Mouse (Mus musculus): ENCODE data around the gene Rptor. TPM values are rescaled to one million over a fixed set of nuclear protein-coding genes. Genes with fewer than 3 reads are reported as not detected.

The Rptor gene
- polyA plus RNA-seq, 1 experiment from 2014 or later = 12.6 TPM

DNA sequence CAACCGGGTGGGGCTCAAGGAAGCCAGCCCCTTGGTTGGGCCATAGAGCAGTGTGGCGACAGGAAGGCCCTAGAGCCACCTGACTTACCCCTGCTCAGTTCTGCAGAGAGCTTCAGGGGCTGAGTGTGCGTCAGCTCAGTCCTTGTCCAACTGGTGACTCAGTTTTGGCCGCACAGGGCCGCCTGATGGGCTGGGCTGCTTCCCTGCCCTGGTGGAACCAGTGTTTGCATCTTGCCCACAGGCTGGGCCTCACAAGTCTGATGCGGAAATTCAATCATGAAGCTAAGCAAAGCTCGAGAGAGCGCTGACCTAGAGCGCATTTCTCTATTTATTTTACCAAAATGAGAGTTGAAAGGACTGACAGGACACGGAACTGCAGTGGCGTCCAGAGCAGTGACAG, 296.3 kb downstream of the Rptor start:
- H3K36me3 ChIP-seq (ENCODE audit: control insufficient read depth, insufficient read depth, low read length) = peaks cover 8% of the 10 kb centered on the region
- H3K4me2 ChIP-seq (ENCODE audit: low read depth) = no peak overlapping the region
- no peak for ATAC-seq (ENCODE audit: insufficient read depth, low FRiP score, low TSS enrichment)
- DNase-seq (ENCODE audit: low spot score) = no peak
- H3K9ac ChIP-seq (ENCODE audit: low read length) = no peak overlapping the region
- no peaks in the 10 kb centered on the region for H3K4me1 ChIP-seq (ENCODE audit: control insufficient read depth, insufficient read depth, low read length)
- H3K27ac ChIP-seq (ENCODE audit: low read depth, low read length) = no peak overlapping the region
- WGBS = 88% methylated on average over 11 of the region's 11 CpGs
- H3K27me3 ChIP-seq (ENCODE audit: control insufficient read depth, insufficient read depth, low read length) = no peaks in the 10 kb centered on the region
- no peaks in the 10 kb centered on the region for H3K9me3 ChIP-seq (ENCODE audit: control insufficient read depth, low read length)
- no peak overlapping the region for H3K4me3 ChIP-seq (ENCODE audit: low read depth, low read length)

DNA sequence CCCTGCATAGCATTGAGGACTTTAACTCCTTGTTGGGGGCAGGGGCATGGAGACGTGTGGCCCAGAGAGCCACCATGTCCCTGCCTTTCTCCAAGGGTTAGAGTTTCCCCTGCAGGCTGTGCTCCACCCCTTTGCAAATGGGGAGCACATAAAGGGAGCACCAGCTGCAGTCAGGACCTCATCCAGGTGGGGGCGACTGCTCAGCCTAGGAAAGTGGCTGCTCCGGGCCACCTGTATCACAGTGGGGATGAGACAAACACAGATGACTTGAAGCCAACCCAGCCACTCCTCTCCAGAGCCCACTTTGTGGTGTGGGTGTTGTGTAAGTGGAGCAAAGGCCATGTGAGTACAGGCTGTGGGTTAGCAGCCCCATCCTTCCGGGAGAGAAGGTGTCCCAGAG, 298.5 kb downstream of the Rptor start:
- no peak overlapping the region for H3K4me2 ChIP-seq (ENCODE audit: low read depth)

DNA sequence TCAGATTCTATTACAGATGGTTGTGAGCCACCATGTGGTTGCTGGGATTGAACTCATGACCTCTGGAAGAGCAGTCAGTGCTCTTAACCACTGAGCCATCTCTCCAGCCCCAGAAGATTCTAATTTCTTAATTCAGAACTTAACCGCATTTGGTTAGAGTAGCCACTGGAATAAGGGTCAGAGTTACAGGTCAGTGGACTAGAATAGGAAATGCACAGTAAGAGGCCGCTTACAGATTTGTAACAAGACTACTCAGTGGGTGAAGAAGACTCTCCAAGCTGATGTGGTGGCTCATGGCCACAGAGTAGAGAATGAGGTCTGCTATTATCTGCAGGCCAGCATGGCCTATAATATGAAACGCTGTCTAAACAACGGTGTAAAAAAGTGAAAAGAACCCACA, 300.2 kb downstream of the Rptor start:
- no peak overlapping the region for H3K9ac ChIP-seq (ENCODE audit: low read length)
- DNase-seq (ENCODE audit: low spot score) = no peak
- H3K4me3 ChIP-seq (ENCODE audit: low read depth, low read length) = no peak overlapping the region
- no peaks in the 10 kb centered on the region for H3K9me3 ChIP-seq (ENCODE audit: control insufficient read depth, low read length)
- H3K4me2 ChIP-seq (ENCODE audit: low read depth) = no peak overlapping the region
- H3K27ac ChIP-seq (ENCODE audit: low read depth, low read length) = no peak overlapping the region
- H3K4me1 ChIP-seq (ENCODE audit: control insufficient read depth, insufficient read depth, low read length) = no peaks in the 10 kb centered on the region
- H3K36me3 ChIP-seq (ENCODE audit: control insufficient read depth, insufficient read depth, low read length) = peaks cover 2% of the 10 kb centered on the region; the same call in 1 of the 2 replicates
- no peaks in the 10 kb centered on the region for H3K27me3 ChIP-seq (ENCODE audit: control insufficient read depth, insufficient read depth, low read length)
- no peak for ATAC-seq (ENCODE audit: insufficient read depth, low FRiP score, low TSS enrichment)
- 78% methylated on average over 4 of the region's 4 CpGs for WGBS

More for the DNA sequence above, 298.5 kb downstream of the Rptor start:
- DNase-seq (ENCODE audit: low spot score) (no peak), ATAC-seq (ENCODE audit: insufficient read depth, low FRiP score, low TSS enrichment) (no peak)
- no peak overlapping the region for H3K4me3 ChIP-seq (ENCODE audit: low read depth, low read length)
- no peak overlapping the region for H3K27ac ChIP-seq (ENCODE audit: low read depth, low read length)
- no peaks in the 10 kb centered on the region for H3K4me1 ChIP-seq (ENCODE audit: control insufficient read depth, insufficient read depth, low read length)
- 73% methylated on average over 4 of the region's 4 CpGs for WGBS
- no peak overlapping the region for H3K9ac ChIP-seq (ENCODE audit: low read length)
- H3K36me3 ChIP-seq (ENCODE audit: control insufficient read depth, insufficient read depth, low read length) = peaks cover 4% of the 10 kb centered on the region
- no peaks in the 10 kb centered on the region for H3K27me3 ChIP-seq (ENCODE audit: control insufficient read depth, insufficient read depth, low read length)
- no peaks in the 10 kb centered on the region for H3K9me3 ChIP-seq (ENCODE audit: control insufficient read depth, low read length)

DNA sequence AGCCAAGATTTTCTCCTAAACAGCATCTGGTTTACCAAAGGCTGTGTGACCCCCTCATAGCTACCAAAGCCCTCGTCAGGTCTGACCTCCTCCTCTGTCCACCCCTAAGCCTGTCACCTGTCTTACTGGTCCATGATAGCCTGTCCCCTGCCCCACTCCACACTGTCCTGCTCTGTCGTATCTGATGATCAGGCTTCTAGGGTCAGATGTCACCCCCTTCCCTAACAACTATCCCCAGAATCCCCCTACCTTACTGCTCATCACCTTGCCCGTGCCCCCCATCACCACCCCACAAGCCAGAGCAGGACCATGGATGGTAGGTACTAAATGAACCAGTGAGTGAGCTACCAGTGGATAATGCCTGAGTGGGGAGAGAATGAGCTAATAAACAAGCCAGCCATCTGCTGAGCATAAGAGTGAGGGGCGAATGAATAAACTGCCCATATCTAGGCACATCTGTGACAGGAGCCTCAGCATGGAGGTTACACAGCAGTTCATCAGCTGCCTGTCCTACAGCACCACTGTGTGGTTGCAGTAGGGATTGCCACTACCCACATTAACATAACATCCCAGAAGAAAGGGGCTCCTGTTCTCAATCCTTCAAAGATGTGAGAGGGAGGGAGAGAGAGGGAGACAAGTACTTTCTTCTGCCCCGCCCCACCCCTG, 302.0 kb downstream of the Rptor start:
- ATAC-seq (ENCODE audit: insufficient read depth, low FRiP score, low TSS enrichment) = peak; percentile 60; the same call in 1 of the 2 replicates
- Histone ChIP-seq H3K9ac (ENCODE audit: low read length) (no peak overlapping the region), H3K4me3 (ENCODE audit: low read depth, low read length) (no peak overlapping the region), H3K9me3 (ENCODE audit: control insufficient read depth, low read length) (no peaks in the 10 kb centered on the region), H3K27me3 (ENCODE audit: control insufficient read depth, insufficient read depth, low read length) (no peaks in the 10 kb centered on the region), H3K36me3 (ENCODE audit: control insufficient read depth, insufficient read depth, low read length) (no peaks in the 10 kb centered on the region), H3K4me2 (ENCODE audit: low read depth) (no peak overlapping the region), H3K4me1 (ENCODE audit: control insufficient read depth, insufficient read depth, low read length) (no peaks in the 10 kb centered on the region), H3K27ac (ENCODE audit: low read depth, low read length) (no peak overlapping the region)
- WGBS = 46% methylated on average over 5 of the region's 5 CpGs
- DNase-seq (ENCODE audit: low spot score) = peak; percentile 79

DNA sequence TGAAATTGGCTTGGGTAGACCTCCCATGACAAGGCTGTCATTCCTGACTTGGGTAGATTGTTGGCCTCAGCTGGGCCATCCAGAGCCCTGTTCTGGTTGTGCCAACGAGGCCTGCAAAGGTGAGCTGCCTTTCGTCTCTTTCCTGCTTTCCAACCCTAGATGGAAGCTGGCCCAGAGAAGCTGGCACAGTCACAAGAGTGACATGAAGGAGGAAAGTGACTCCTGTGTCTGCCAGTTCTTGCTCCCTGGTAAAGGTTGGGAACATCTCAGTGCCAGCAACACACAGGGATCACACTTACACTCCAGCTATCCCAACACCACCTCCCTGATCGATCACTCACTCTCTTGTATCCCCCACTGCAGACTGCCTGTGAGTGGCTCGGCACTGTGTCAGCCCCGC, 303.1 kb downstream of the Rptor start:
- Histone ChIP-seq H3K4me3 (ENCODE audit: low read depth, low read length) (no peak overlapping the region), H3K27ac (ENCODE audit: low read depth, low read length) (no peak overlapping the region), H3K9me3 (ENCODE audit: control insufficient read depth, low read length) (no peaks in the 10 kb centered on the region), H3K36me3 (ENCODE audit: control insufficient read depth, insufficient read depth, low read length) (no peaks in the 10 kb centered on the region), H3K4me2 (ENCODE audit: low read depth) (no peak overlapping the region), H3K9ac (ENCODE audit: low read length) (no peak overlapping the region), H3K4me1 (ENCODE audit: control insufficient read depth, insufficient read depth, low read length) (no peaks in the 10 kb centered on the region), H3K27me3 (ENCODE audit: control insufficient read depth, insufficient read depth, low read length) (no peaks in the 10 kb centered on the region)
- WGBS = 94% methylated on average over 5 of the region's 5 CpGs
- DNase-seq (ENCODE audit: low spot score) = no peak
- ATAC-seq (ENCODE audit: insufficient read depth, low FRiP score, low TSS enrichment) = no peak

DNA sequence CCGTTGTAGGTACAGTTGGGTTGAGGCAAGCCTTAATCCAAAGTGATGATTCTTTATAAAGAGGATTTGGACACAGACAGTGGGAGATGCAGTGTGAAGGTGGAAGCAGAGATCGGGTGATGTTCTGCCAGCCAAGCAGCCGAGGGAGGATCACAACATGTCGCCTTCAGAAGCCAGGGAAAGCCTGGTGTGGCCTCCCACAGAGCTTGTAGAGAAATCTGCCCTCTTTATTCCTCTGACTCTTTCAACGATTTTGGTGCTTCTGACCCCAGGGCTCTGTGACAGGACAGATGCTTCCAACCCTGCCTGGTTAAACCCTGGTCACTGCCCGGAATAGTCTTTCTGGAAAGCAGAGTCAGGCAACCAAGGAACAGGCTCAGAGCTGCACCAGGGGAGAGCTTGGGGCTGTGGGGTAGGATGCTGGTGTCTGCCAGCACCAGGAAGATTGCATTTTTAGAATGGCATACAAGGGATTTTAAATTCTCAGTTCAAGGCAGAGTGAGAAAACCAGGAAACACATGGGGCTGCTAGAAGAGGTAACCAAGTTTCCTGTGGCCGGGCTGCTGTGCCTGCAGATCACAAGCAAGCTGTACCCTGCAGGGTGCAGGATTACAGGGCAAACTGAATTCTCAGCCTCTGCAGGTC, 304.4 kb downstream of the Rptor start:
- Histone ChIP-seq H3K4me2 (ENCODE audit: low read depth) (no peak overlapping the region), H3K9me3 (ENCODE audit: control insufficient read depth, low read length) (no peaks in the 10 kb centered on the region), H3K27me3 (ENCODE audit: control insufficient read depth, insufficient read depth, low read length) (no peaks in the 10 kb centered on the region), H3K36me3 (ENCODE audit: control insufficient read depth, insufficient read depth, low read length) (no peaks in the 10 kb centered on the region), H3K4me3 (ENCODE audit: low read depth, low read length) (no peak overlapping the region), H3K27ac (ENCODE audit: low read depth, low read length) (no peak overlapping the region), H3K9ac (ENCODE audit: low read length) (no peak overlapping the region), H3K4me1 (ENCODE audit: control insufficient read depth, insufficient read depth, low read length) (no peaks in the 10 kb centered on the region)
- 53% methylated on average over 7 of the region's 7 CpGs for WGBS
- ATAC-seq (ENCODE audit: insufficient read depth, low FRiP score, low TSS enrichment) = no peak
- DNase-seq (ENCODE audit: low spot score) = no peak

DNA sequence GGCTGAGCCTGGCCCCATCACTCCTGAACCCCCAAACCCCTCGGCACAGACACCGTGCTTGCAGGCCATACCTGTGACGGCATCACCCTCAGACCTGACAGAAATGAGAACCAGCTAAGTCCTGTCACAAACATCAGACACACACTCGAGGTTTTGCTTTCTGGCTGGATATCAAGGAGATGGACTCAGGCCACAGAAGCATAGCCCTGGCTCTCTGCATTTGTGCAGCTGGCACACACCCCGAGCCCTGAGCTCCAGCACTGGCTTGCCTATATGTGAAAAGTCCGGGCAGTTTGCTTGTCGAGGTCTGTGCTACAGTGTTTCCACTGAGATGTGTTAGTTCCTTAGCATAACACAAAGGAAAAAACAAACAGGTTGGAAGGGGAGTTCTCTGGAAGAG, 305.0 kb downstream of the Rptor start:
- 56% methylated on average over 7 of the region's 7 CpGs for whole genome bisulfite sequencing
- no peak overlapping the region for H3K4me2 ChIP-seq (ENCODE audit: low read depth)
- DNase-seq (ENCODE audit: low spot score) (no peak), ATAC-seq (ENCODE audit: insufficient read depth, low FRiP score, low TSS enrichment) (no peak)
- H3K36me3 ChIP-seq (ENCODE audit: control insufficient read depth, insufficient read depth, low read length) = no peaks in the 10 kb centered on the region
- no peaks in the 10 kb centered on the region for H3K9me3 ChIP-seq (ENCODE audit: control insufficient read depth, low read length)
- no peak overlapping the region for H3K9ac ChIP-seq (ENCODE audit: low read length)
- no peak overlapping the region for H3K27ac ChIP-seq (ENCODE audit: low read depth, low read length)
- H3K4me1 ChIP-seq (ENCODE audit: control insufficient read depth, insufficient read depth, low read length) = no peaks in the 10 kb centered on the region; the same call in 1 of the 2 replicates
- H3K4me3 ChIP-seq (ENCODE audit: low read depth, low read length) = no peak overlapping the region
- no peaks in the 10 kb centered on the region for H3K27me3 ChIP-seq (ENCODE audit: control insufficient read depth, insufficient read depth, low read length)

DNA sequence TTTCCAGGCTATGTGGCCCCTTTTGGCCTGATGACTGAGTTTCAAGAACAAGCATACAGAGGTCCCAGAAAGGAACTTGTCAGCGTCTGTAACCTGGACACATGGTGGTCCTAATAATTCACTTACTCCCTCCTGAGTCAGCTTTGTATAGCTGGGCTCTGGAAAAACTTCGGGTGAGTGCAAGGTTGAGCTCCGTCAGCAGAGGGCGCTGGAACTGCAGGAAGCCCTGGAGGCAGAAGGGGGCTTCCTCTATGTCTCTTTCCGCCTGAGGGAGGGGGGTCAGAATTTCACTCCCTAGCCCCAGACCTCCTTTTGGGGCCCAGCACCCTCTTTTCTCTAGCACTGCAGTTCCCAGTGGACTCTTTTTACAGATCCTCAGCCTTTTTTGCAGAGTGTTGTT, 306.7 kb downstream of the Rptor start:
- H3K4me2 ChIP-seq (ENCODE audit: low read depth) = no peak overlapping the region
- peak; percentile 83 for DNase-seq (ENCODE audit: low spot score)
- no peak overlapping the region for H3K4me3 ChIP-seq (ENCODE audit: low read depth, low read length)
- 0% methylated on average over 5 of the region's 5 CpGs for WGBS
- H3K9me3 ChIP-seq (ENCODE audit: control insufficient read depth, low read length) = no peaks in the 10 kb centered on the region
- H3K36me3 ChIP-seq (ENCODE audit: control insufficient read depth, insufficient read depth, low read length) = no peaks in the 10 kb centered on the region
- peaks cover 10% of the 10 kb centered on the region for H3K4me1 ChIP-seq (ENCODE audit: control insufficient read depth, insufficient read depth, low read length)
- H3K9ac ChIP-seq (ENCODE audit: low read length) = no peak overlapping the region
- no peak overlapping the region for H3K27ac ChIP-seq (ENCODE audit: low read depth, low read length)
- no peak for ATAC-seq (ENCODE audit: insufficient read depth, low FRiP score, low TSS enrichment)
- no peaks in the 10 kb centered on the region for H3K27me3 ChIP-seq (ENCODE audit: control insufficient read depth, insufficient read depth, low read length)

DNA sequence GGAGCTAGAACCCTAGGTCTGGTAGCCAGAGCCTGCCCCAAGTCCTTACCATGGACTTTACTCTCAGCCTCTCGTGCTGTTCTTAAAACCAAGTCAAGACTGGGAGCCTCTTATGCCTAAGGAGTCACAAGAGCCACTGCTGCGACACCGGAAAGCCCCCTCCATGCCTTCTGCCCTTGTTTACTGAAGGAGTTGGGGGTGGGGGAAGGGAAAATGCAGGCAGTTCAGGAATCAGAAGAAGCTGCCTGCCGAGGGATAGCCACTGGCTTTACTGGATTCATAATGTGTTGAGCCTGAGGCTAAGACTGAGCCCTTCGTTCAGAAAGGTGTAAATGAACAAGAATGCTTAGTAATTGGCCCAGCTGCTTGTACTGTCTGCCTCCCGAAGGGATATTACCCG, 310.1 kb downstream of the Rptor start:
- H3K27me3 ChIP-seq (ENCODE audit: control insufficient read depth, insufficient read depth, low read length) = no peaks in the 10 kb centered on the region
- H3K9ac ChIP-seq (ENCODE audit: low read length) = peak overlapping the region; percentile 93
- DNase-seq (ENCODE audit: low spot score) = peak; percentile 41
- 9% methylated on average over 7 of the region's 7 CpGs for WGBS
- H3K4me1 ChIP-seq (ENCODE audit: control insufficient read depth, insufficient read depth, low read length) = peaks cover 16% of the 10 kb centered on the region
- ATAC-seq (ENCODE audit: insufficient read depth, low FRiP score, low TSS enrichment) = no peak
- peak overlapping the region; percentile 90 for H3K4me3 ChIP-seq (ENCODE audit: low read depth, low read length)
- H3K4me2 ChIP-seq (ENCODE audit: low read depth) = peak overlapping the region; percentile 98
- no peaks in the 10 kb centered on the region for H3K9me3 ChIP-seq (ENCODE audit: control insufficient read depth, low read length)
- H3K36me3 ChIP-seq (ENCODE audit: control insufficient read depth, insufficient read depth, low read length) = peaks cover 15% of the 10 kb centered on the region
- H3K27ac ChIP-seq (ENCODE audit: low read depth, low read length) = 0 out of 2 replicates have a peak overlapping the region, but pooled peaks have one; percentile 56

Data from neural tube, embryonic 11.5 days (tissue).